Mouse (Mus musculus) heart, postnatal 4 days (tissue): Measurements from ENCODE around the gene Gm28710. TPM values are rescaled to one million over a fixed set of nuclear protein-coding genes. Genes with fewer than 3 reads are reported as not detected.

ENCODE experiments used
- DNase-seq: peaks from one replicate; pipeline ENCODE4 v3.0.0; 2021
- total RNA-seq, 2 experiments: library from RNA; stranded (reverse); gene quantifications; 2 replicates each; pipeline ENCODE4 v1.2.3; 2021

Gm28710 gene
- not detected for total RNA-seq

- DNase-seq, result no peak
These were observed at the start of gene Gm28710 for GRCm38 (mm10) chr5:16791243-16791860. Gene Gm28710 (plus strand): TSS chr5:16791810.

- DNase-seq, result no peak
These were observed 14.4 kb upstream of the Gm28710 start for GRCm38 (mm10) chr5:16777176-16777575.

- DNase-seq, result no peak
These were observed 12.9 kb upstream of the Gm28710 start for GRCm38 (mm10) chr5:16778610-16779172.

DNA sequence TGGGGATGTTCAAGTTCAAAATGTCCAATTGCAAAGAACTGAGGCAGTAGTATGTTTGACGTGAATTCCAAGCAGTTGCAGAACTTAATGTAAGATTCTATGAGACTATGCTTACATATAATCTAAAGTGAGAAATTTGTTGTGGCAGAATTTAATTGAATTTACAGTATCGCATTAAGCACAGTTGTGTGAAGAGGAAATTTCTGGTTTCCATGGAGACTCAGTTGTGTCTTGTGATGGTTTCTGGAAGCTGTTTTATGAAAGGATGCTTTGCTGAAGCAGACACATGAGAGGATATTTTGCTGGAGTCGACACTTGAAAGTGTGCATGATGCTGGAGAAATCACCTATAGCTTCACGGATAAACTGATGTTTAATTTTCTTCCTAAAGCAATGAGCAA, 6.0 kb upstream of the Gm28710 start:
- no peak for DNase-seq

- DNase-seq, result peak; percentile 4
These were observed 3.4 kb downstream of the Gm28710 start for GRCm38 (mm10) chr5:16794972-16795371.

DNA sequence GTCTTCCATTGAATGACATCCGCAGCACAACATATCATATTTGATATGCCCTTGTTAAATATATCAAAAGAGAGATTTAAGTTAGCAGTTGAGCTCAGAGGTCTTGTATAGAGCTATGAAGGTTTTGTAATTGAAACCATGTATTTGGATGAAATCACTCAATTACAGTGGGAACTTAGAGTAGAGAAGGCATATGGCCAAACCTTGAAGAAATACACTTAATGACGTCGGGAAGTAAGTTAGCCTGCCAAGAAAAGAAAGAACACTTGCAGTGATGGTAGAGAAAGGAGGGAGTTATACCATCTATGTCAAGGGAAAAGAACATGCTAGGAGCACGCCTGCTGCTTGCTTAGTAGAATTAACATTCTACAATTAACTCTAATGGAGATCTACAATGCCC, 11.1 kb downstream of the Gm28710 start:
- DNase-seq, result no peak

DNA sequence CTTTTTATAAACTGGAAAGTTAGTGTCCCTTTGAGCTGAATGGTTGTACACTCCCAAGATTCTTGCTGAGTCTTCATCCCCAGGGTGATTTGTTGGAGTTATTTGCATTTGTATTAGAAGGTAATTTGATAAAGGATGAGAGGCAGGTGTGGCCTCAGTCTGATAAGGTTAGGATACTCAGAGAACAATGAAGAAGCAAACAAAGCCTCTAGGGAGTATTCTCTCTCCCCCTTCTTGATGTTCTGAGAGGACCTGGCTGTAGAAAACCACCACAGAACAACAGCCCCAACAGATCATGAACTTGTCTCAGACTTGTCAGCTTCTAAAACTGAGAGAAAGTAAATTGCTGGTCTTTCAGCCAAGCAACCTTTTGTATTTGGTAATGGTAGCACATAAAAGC, 47.4 kb downstream of the Gm28710 start:
- no peak for DNase-seq

GRCm38 (mm10) chr5:16869309-16869915, 77.8 kb downstream of the Gm28710 start:
- peak; percentile 61 for DNase-seq

DNA sequence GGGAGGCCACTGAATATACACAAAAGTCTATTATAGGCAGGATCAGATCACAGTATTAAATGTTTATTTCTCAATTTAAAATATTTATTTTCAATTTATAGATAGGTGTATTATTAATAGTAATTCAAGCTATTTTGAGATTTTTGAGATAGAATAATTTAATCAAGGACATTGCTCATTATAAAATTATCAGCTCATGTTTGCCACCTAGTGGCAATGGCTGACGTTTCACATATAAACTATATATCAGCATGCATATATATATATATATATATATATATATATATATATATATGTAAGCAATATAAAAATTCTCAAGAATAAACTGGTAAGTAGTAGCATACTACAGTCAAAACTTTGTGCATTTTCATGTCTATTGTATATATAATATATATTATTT, 102.6 kb downstream of the Gm28710 start:
- no peak for DNase-seq

- no peak for DNase-seq
These were observed 128.2 kb downstream of the Gm28710 start for GRCm38 (mm10) chr5:16919791-16920190.

GRCm38 (mm10) chr5:16922473-16922872, 130.9 kb downstream of the Gm28710 start:
- DNase-seq, result no peak

Other genes with a start within 250 kb of the Gm28710 start
- 1 to 10 TPM in 1 of 2 experiments, under 1 TPM in 1; 0.86 to 1.0 TPM for gene Hgf, start 238.3 kb upstream of the Gm28710 start, total RNA-seq